Comparison of ENCODE assay signal across 7 mouse cellular contexts in the genomic region with DNA sequence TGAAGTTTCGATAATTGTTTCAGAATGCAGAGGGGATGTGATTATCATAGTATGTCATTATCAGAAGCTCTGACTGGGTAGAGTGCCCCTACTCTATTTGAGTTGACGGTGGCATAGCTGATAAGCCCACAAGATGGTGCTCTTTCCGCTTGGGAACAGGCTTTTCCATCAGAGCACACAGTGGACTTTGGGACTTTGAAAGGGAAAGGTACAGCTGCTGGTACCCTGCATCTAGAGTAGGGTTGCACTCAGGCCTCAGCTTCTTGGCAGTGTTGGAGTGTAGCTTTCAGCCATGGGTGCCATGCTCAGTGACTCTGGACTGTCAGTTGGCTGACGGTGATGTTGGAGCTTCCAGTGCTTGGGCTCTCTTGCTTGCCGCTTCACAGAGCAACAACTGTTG. TPM values are rescaled to one million over a fixed set of nuclear protein-coding genes. Genes with fewer than 3 reads are reported as not detected.
DNase-seq lines count a peak whose midpoint lies in the region; ATAC-seq and TF ChIP-seq lines count a peak whose summit lies in the region.

No protein-coding gene starts in this region.

- 79% methylated on average over 5 of the region's 5 CpGs for WGBS in limb, embryonic 13.5 days
- WGBS in limb, embryonic 10.5 days = 79% methylated on average over 5 of the region's 5 CpGs
- 60% methylated on average over 5 of the region's 5 CpGs for WGBS in intestine, postnatal 0 days
- 70% methylated on average over 5 of the region's 5 CpGs for WGBS in midbrain, postnatal 0 days

- peaks cover 14% of the 10 kb centered on the region; the same call in 1 of the 2 replicates for H3K4me1 ChIP-seq in limb, embryonic 13.5 days
- peaks cover 8% of the 10 kb centered on the region; the same call in 1 of the 2 replicates for H3K4me1 ChIP-seq in limb, embryonic 10.5 days
- no peaks in the 10 kb centered on the region for H3K4me1 ChIP-seq in intestine, postnatal 0 days (replicated peaks; ENCODE audit: control insufficient read depth, insufficient read depth, low read length)
- no peaks in the 10 kb centered on the region for H3K4me1 ChIP-seq in midbrain, postnatal 0 days (ENCODE audit: insufficient read depth, low read length)

- peak; percentile 73 for TF ChIP-seq CTCF in intestine, postnatal 0 days (IDR thresholded peaks at IDR 0.05; ENCODE audit: low read depth)
- TF ChIP-seq CTCF in midbrain, postnatal 0 days (IDR thresholded peaks at IDR 0.05) = peak; percentile 84

- peaks cover 48% of the 10 kb centered on the region for H3K36me3 ChIP-seq in limb, embryonic 13.5 days
- peaks cover 39% of the 10 kb centered on the region for H3K36me3 ChIP-seq in limb, embryonic 10.5 days
- H3K36me3 ChIP-seq in intestine, postnatal 0 days (ENCODE audit: control insufficient read depth, insufficient read depth) = peaks cover 61% of the 10 kb centered on the region
- H3K36me3 ChIP-seq in midbrain, postnatal 0 days (ENCODE audit: insufficient read depth, low read length) = peaks cover 18% of the 10 kb centered on the region

- DNase-seq in limb, embryonic 10.5 days (ENCODE audit: low spot score) = no peak
- peak; percentile 39 for DNase-seq in embryo, embryonic 10.5 days (ENCODE audit: low spot score)
- peak; percentile 68 for DNase-seq in midbrain, postnatal 0 days (ENCODE audit: low spot score)
- no peak for DNase-seq in MN1 (ENCODE audit: low spot score)
- DNase-seq in frontal cortex, postnatal 25 days (ENCODE audit: low spot score in 2 of 2) = no peak

- no peaks in the 10 kb centered on the region for H3K9me3 ChIP-seq in limb, embryonic 13.5 days
- H3K9me3 ChIP-seq in limb, embryonic 10.5 days (replicated peaks) = no peaks in the 10 kb centered on the region
- no peaks in the 10 kb centered on the region for H3K9me3 ChIP-seq in intestine, postnatal 0 days (ENCODE audit: control insufficient read depth)
- no peaks in the 10 kb centered on the region for H3K9me3 ChIP-seq in midbrain, postnatal 0 days (ENCODE audit: low read length)

- no peak overlapping the region for H3K9ac ChIP-seq in limb, embryonic 13.5 days
- H3K9ac ChIP-seq in intestine, postnatal 0 days (ENCODE audit: low read depth, low read length) = no peak overlapping the region
- H3K9ac ChIP-seq in midbrain, postnatal 0 days (replicated peaks; ENCODE audit: low read length, poor library complexity, severe bottlenecking) = no peak overlapping the region

- H3K4me3 ChIP-seq in limb, embryonic 13.5 days = no peak overlapping the region
- H3K4me3 ChIP-seq in limb, embryonic 10.5 days = no peak overlapping the region
- no peak overlapping the region for H3K4me3 ChIP-seq in intestine, postnatal 0 days (ENCODE audit: low read depth, low read length)
- no peak overlapping the region for H3K4me3 ChIP-seq in midbrain, postnatal 0 days (ENCODE audit: low read depth, low read length)

- no peaks in the 10 kb centered on the region for H3K27me3 ChIP-seq in limb, embryonic 13.5 days
- no peaks in the 10 kb centered on the region for H3K27me3 ChIP-seq in limb, embryonic 10.5 days (ENCODE audit: low read depth, poor library complexity, severe bottlenecking)
- H3K27me3 ChIP-seq in intestine, postnatal 0 days (replicated peaks; ENCODE audit: control insufficient read depth, insufficient read depth, low read length) = no peaks in the 10 kb centered on the region
- H3K27me3 ChIP-seq in midbrain, postnatal 0 days (ENCODE audit: insufficient read depth, low read length) = no peaks in the 10 kb centered on the region

- peak; percentile 54; the same call in 1 of the 2 replicates for ATAC-seq in limb, embryonic 13.5 days (ENCODE audit: low FRiP score, low read depth)
- no peak for ATAC-seq in intestine, postnatal 0 days
- ATAC-seq in midbrain, postnatal 0 days (ENCODE audit: low FRiP score) = no peak

- no peak overlapping the region for H3K27ac ChIP-seq in limb, embryonic 13.5 days
- no peak overlapping the region for H3K27ac ChIP-seq in limb, embryonic 10.5 days
- no peak overlapping the region for H3K27ac ChIP-seq in intestine, postnatal 0 days (ENCODE audit: low read depth, low read length)
- no peak overlapping the region for H3K27ac ChIP-seq in midbrain, postnatal 0 days (ENCODE audit: low read depth, low read length)

- no peak overlapping the region for H3K4me2 ChIP-seq in limb, embryonic 13.5 days (replicated peaks)
- no peak overlapping the region for H3K4me2 ChIP-seq in intestine, postnatal 0 days (replicated peaks; ENCODE audit: low read depth)
- no peak overlapping the region for H3K4me2 ChIP-seq in midbrain, postnatal 0 days (ENCODE audit: low read depth, low read length, poor library complexity, severe bottlenecking)

RNA-seq across cellular contexts. Expression of a gene that starts 13.3 kb away (rescaled TPM):
- 15.9 and 16.5 TPM in 2 replicates for polyA plus RNA-seq in limb, embryonic 13.5 days (2015; fragmentation: Nextera tagmentation; extraction: Ambion mirVana)
- polyA plus RNA-seq in limb, embryonic 10.5 days (2016; fragmentation: Nextera tagmentation; extraction: Ambion mirVana) = 9.1 and 10.6 TPM in 2 replicates
- 9.3 and 9.9 TPM in 2 replicates for polyA plus RNA-seq in intestine, postnatal 0 days (2015; fragmentation: Nextera tagmentation; extraction: Ambion mirVana)
- total RNA-seq in midbrain, postnatal 0 days (2014; rRNA removed) = 7.8 and 15.3 TPM in 2 replicates
- 10.5 and 10.7 TPM in 2 replicates for polyA plus RNA-seq in midbrain, postnatal 0 days (2015; fragmentation: Nextera tagmentation; extraction: Ambion mirVana)

RNA-seq across cellular contexts. Expression of a gene that starts 32.2 kb away (rescaled TPM):
- polyA plus RNA-seq in limb, embryonic 13.5 days (2015; fragmentation: Nextera tagmentation; extraction: Ambion mirVana) = 66.2 and 68.5 TPM in 2 replicates
- 64.6 and 69.4 TPM in 2 replicates for polyA plus RNA-seq in limb, embryonic 10.5 days (2016; fragmentation: Nextera tagmentation; extraction: Ambion mirVana)
- polyA plus RNA-seq in intestine, postnatal 0 days (2015; fragmentation: Nextera tagmentation; extraction: Ambion mirVana) = 38.9 and 42.7 TPM in 2 replicates
- 160 and 175 TPM in 2 replicates for total RNA-seq in midbrain, postnatal 0 days (2014; rRNA removed)
- 121 and 123 TPM in 2 replicates for polyA plus RNA-seq in midbrain, postnatal 0 days (2015; fragmentation: Nextera tagmentation; extraction: Ambion mirVana)

Comparison
In these comparisons a context has a peak if more than half of its experiments do, and no peak if none do; other contexts are left out.
1. DNase-seq: peak in embryo, embryonic 10.5 days (single experiment) and midbrain, postnatal 0 days (single experiment); none in limb, embryonic 10.5 days (single experiment), MN1 (single experiment) and frontal cortex, postnatal 25 days (0 of 2).